Mouse (Mus musculus) CH12F3 (cell line): ENCODE data around the gene Vmn1r213.

Experiments used
- in situ Hi-C: fragments of 300-500 bp; cut with MboI; formaldehyde crosslinking; loops from 2 replicates; pipeline ENCODE4 v1.14.3; 2020; ENCODE audit warnings: low sequenced_read_pairs

Vmn1r213 gene

GRCm38 (mm10) chr13:23007356-23007755 is at the start of gene Vmn1r213:
TSS of gene Vmn1r213 (plus strand) at chr13:23007656.
- in situ Hi-C loops = no loop called here

DNA sequence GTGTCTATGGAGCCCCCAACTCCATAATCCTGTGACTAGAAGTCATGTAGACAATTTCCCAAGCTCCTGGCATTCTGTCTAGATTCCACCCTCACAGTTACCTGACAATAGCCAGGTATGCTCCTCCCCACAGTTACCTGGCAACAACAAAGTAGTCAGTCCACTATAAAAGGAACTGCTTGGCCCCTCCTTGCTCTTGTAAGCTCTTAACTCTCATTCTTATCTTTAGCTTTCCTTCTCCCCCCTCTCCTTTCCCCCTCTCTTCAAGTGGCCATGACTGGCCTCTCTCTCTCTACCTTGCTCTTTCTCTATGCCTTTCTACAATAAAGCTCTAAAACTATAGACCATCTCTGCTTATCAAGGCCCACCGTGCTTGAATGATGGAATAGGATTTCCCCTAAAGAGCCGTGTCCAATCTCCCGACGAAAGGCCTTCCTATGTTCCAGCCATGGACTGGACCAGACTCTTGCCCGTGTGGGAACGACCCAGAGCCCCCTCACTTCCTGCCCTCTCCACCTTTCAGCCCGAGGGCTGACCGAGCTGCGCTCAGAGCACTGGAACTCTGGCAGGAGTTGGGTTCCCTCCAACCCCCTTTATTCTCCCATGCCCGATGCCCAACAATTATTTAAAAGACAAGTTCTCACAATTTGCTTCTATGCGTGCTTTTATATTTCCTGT is 17.1 kb upstream of the Vmn1r213 start:
- in situ Hi-C loops = no loop called here

GRCm38 (mm10) chr13:22992178-22992700 is 15.2 kb upstream of the Vmn1r213 start:
- in situ Hi-C loops = no loop called here

DNA sequence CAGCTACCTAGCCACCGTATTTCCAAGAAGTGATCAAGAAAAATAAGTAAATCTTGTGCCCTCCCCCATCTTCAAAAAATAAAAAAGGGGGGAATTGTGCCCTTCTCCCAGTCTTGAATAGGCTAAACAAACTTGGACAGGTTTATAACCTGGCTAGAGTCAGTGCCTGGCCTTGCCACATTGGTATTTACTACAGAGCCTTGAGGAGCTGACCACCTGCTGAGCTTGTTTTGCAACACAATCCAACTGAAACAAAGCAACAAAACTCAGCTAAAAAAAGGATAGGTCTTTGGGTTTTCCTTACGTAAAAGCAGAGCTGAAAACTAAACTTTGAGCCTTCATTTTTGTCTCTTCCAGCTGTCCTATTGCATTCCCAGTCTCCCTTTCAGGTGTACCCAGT is 14.7 kb upstream of the Vmn1r213 start:
- in situ Hi-C loops = no loop called here

DNA sequence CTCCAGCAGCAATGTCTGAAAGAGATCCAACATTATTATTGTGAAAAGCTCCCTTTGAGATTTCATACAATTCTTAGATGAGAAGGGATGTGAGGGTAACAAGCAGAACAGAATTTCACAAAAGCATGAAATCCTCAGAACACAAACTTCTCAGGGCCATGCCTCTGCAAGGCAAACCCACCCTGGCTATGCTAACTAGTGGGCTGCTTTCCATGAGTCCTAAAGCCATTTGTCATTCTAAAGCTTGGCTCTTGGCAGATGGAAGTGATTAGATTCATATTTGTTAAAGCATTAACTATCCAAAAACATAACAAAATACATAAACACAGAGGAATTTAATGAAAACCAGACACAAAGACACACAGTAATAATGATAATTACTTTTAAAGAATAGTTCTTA is 10.7 kb downstream of the Vmn1r213 start:
- in situ Hi-C loops = no loop called here

- in situ Hi-C loops = no loop called here
These were observed 17.4 kb downstream of the Vmn1r213 start for GRCm38 (mm10) chr13:23024812-23025211.

DNA sequence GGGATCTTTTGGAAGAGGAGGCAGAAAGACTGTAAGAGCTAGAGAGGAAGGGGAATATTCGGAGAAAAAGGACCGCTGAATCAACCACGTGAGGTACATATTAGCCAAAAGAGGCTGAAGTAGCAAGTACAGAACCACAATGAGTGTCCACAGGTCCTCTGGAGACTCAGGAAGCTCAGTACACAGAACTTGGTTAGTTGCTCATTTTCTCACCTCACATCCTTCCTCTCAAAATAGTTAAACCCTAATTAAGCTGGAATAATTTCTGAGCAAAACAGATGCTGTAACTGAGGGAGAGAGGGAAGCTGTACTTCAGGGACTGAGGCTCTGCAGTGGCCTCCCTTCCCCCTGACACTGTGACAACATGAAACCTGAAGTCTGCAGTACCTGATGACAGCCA is 22.7 kb downstream of the Vmn1r213 start, which contains the start of gene Vmn1r214:
Gene Vmn1r214 (plus strand): TSS at position 301 of the 400 bp plus-strand sequence.
- in situ Hi-C loops = no loop called here

- in situ Hi-C loops = loop anchor here (25.0 kb wide), 1 partner anchor 170 kb away; the partner anchor contains the start of gene Vmn1r212
These were observed 50.3 kb downstream of the Vmn1r213 start for GRCm38 (mm10) chr13:23057778-23058177.
